Mouse (Mus musculus) heart, adult 2 months (tissue): ENCODE data around the gene Ahcyl2. TPM values are rescaled to one million over a fixed set of nuclear protein-coding genes. Genes with fewer than 3 reads are reported as not detected.

Experiments
- DNase-seq, 2 experiments: peaks; one replicate each; pipeline ENCODE4 v3.0.0; 2021
- H3K27ac ChIP-seq: fragments of 200-600 bp; 2 replicates; pipeline ENCODE4 v1.8.1; 2022
- H3K27me3 ChIP-seq: fragments of 200-500 bp; 2 replicates; pipeline ENCODE4 v1.6.1; 2012; ENCODE audit warnings: mild to moderate bottlenecking, low read length, inconsistent platforms, mixed read lengths; ENCODE audit not compliant: control insufficient read depth, insufficient read depth
- H3K36me3 ChIP-seq: fragments of 200-500 bp; 2 replicates; pipeline ENCODE4 v1.6.1; 2012; ENCODE audit warnings: low read length, inconsistent platforms; ENCODE audit not compliant: control insufficient read depth, insufficient read depth
- H3K4me1 ChIP-seq: fragments of 200-500 bp; 2 replicates; pipeline ENCODE4 v1.6.1; 2011; ENCODE audit warnings: low read length; ENCODE audit not compliant: control insufficient read depth, insufficient read depth
- H3K4me3 ChIP-seq: fragments of 200-600 bp; 2 replicates; pipeline ENCODE4 v1.8.1; 2022
- H3K79me2 ChIP-seq: fragments of 200-500 bp; replicated peaks from 2 replicates; pipeline ENCODE4 v1.6.1; 2012; ENCODE audit warnings: mild to moderate bottlenecking, inconsistent platforms, low read length, moderate library complexity, mixed read lengths; ENCODE audit not compliant: control insufficient read depth, insufficient read depth
- H3K9ac ChIP-seq: fragments of 200-500 bp; 2 replicates; pipeline ENCODE4 v1.6.1; 2012; ENCODE audit warnings: low read depth, mild to moderate bottlenecking, control low read depth, inconsistent platforms, low read length, mixed read lengths
- CTCF ChIP-seq: fragments of 200-600 bp; IDR thresholded peaks from 2 replicates; pipeline ENCODE4 v1.8.1; 2022; ENCODE audit warnings: antibody characterized with exemption, mild to moderate bottlenecking, moderate library complexity
- EP300 ChIP-seq: fragments of 200-500 bp; IDR thresholded peaks from 2 replicates; pipeline ENCODE4 v1.6.1; 2011; ENCODE audit warnings: low read depth, low read length, control low read depth; ENCODE audit not compliant: insufficient read depth
- POLR2A ChIP-seq: fragments of 200-500 bp; IDR thresholded peaks from 2 replicates; pipeline ENCODE4 v1.6.1; 2011; ENCODE audit warnings: mild to moderate bottlenecking, low read depth, low read length, control low read depth; ENCODE audit not compliant: insufficient read depth
- WGBS: fragments of 180-500 bp; shearing (Covaris S2); methylation state at CpG from one replicate; pipeline ENCODE4 v1.1.7; 2018; 5-methylcytosine and 5-hydroxymethylcytosine counted together
- intact Hi-C: fragments of 180-260 bp; cut with DNase I; formaldehyde crosslinking; loops from one replicate; pipeline ENCODE4 v1.15.1; 2025
- long read RNA-seq: library from polyadenylated mRNA; stranded (forward); transcript quantifications from one replicate; pipeline ENCODE4 v2.0.0, GENCODE M21; 2021
- polyA plus RNA-seq: library from polyadenylated mRNA; depleted of rRNA; stranded (reverse); fragments of >200 nt; gene quantifications from 2 replicates; pipeline ENCODE4 v1.2.3, GENCODE M21; 2012; rRNA removed
- total RNA-seq, 2 experiments: library from RNA; stranded (reverse); gene quantifications; 2 replicates each; pipeline ENCODE4 v1.2.3; 2021

The Ahcyl2 gene
- 10 to 100 TPM; 14.7 to 15.6 TPM for total RNA-seq
- 10.5 and 16.2 TPM in 2 replicates for polyA plus RNA-seq
- long read RNA-seq, full-length matches to known transcripts: 1 of 3 reads
- long read RNA-seq, partial matches to known transcripts: 1 of 3 reads
- long read RNA-seq, other reads (novel, unspliced or antisense): 1 of 3 reads

- H3K27me3 ChIP-seq: no peaks in the 10 kb centered on the region
- intact Hi-C loops: loop anchor here (2.0 to 10.0 kb wide), 2 partner anchors 277 to 311 kb away; partner anchors contain the start of gene Nrf1
- H3K79me2 ChIP-seq: no peaks in the 10 kb centered on the region
- no peaks in the 10 kb centered on the region for H3K36me3 ChIP-seq
- H3K27ac ChIP-seq: peak within 1 kb of the TSS; percentile 85
- peak within 1 kb of the TSS; percentile 75 for H3K9ac ChIP-seq
- peak within 1 kb of the TSS; percentile 95 for H3K4me3 ChIP-seq
- DNase-seq: peak; percentile 92 to 98
- H3K4me1 ChIP-seq: peaks cover 2% of the 10 kb centered on the region
- no peak for TF ChIP-seq CTCF
- peak; percentile 68 for TF ChIP-seq POLR2A
- WGBS: under 1% methylated on average over 57 of the region's 61 CpGs
Observed at GRCm38 (mm10) chr6:29767813-29768660, at the start of gene Ahcyl2. Ahcyl2 (plus strand) TSS chr6:29768011.

- TF ChIP-seq POLR2A (no peak), EP300 (no peak), CTCF (no peak)
- 10% methylated on average over 15 of the region's 15 CpGs for WGBS
- intact Hi-C loops: no loop called here
Observed at GRCm38 (mm10) chr6:29718894-29719329, 48.9 kb upstream of the Ahcyl2 start.

GRCm38 (mm10) chr6:29721890-29722289, 45.9 kb upstream of the Ahcyl2 start:
- Histone ChIP-seq H3K9ac (no peak overlapping the region), H3K36me3 (no peaks in the 10 kb centered on the region), H3K4me3 (no peak overlapping the region), H3K27me3 (no peaks in the 10 kb centered on the region), H3K4me1 (no peaks in the 10 kb centered on the region), H3K27ac (no peak overlapping the region), H3K79me2 (no peaks in the 10 kb centered on the region)
- no peak for DNase-seq
- TF ChIP-seq POLR2A: no peak
- TF ChIP-seq CTCF: no peak
- no peak for TF ChIP-seq EP300
- intact Hi-C loops: no loop called here
- 57% methylated on average over 2 of the region's 2 CpGs for WGBS

More at GRCm38 (mm10) chr6:29718894-29719329, 48.9 kb upstream of the Ahcyl2 start:
- no peak overlapping the region for H3K27ac ChIP-seq
- no peak overlapping the region for H3K9ac ChIP-seq
- peak overlapping the region; percentile 31 for H3K4me3 ChIP-seq
- peak; percentile 59 to 67 for DNase-seq
- no peaks in the 10 kb centered on the region for H3K27me3 ChIP-seq
- no peaks in the 10 kb centered on the region for H3K4me1 ChIP-seq
- H3K36me3 ChIP-seq: no peaks in the 10 kb centered on the region
- H3K79me2 ChIP-seq: no peaks in the 10 kb centered on the region

- TF ChIP-seq POLR2A (no peak), EP300 (no peak), CTCF (no peak)
- 51% methylated on average over 1 of the region's 1 CpGs for WGBS
- DNase-seq: no peak
Observed at GRCm38 (mm10) chr6:29726576-29727200, 41.1 kb upstream of the Ahcyl2 start.

GRCm38 (mm10) chr6:29728035-29728434, 39.8 kb upstream of the Ahcyl2 start:
- WGBS: 59% methylated on average over 3 of the region's 3 CpGs
- Histone ChIP-seq H3K27ac (no peak overlapping the region), H3K4me3 (no peak overlapping the region), H3K27me3 (no peaks in the 10 kb centered on the region), H3K36me3 (no peaks in the 10 kb centered on the region), H3K79me2 (no peaks in the 10 kb centered on the region), H3K9ac (no peak overlapping the region), H3K4me1 (no peaks in the 10 kb centered on the region)
- no peak for DNase-seq
- TF ChIP-seq EP300 (no peak), CTCF (no peak), POLR2A (no peak)
- intact Hi-C loops: no loop called here

More at GRCm38 (mm10) chr6:29726576-29727200, 41.1 kb upstream of the Ahcyl2 start:
- intact Hi-C loops: no loop called here
- Histone ChIP-seq H3K4me1 (no peaks in the 10 kb centered on the region), H3K9ac (no peak overlapping the region), H3K36me3 (no peaks in the 10 kb centered on the region), H3K4me3 (no peak overlapping the region), H3K27ac (no peak overlapping the region), H3K79me2 (no peaks in the 10 kb centered on the region), H3K27me3 (no peaks in the 10 kb centered on the region)

- WGBS: 42% methylated on average over 1 of the region's 1 CpGs
- TF ChIP-seq CTCF (no peak), POLR2A (no peak), EP300 (no peak)
- intact Hi-C loops: no loop called here
Observed at GRCm38 (mm10) chr6:29729491-29729890, 38.3 kb upstream of the Ahcyl2 start.

More at GRCm38 (mm10) chr6:29729491-29729890, 38.3 kb upstream of the Ahcyl2 start:
- Histone ChIP-seq H3K4me3 (no peak overlapping the region), H3K9ac (no peak overlapping the region), H3K79me2 (no peaks in the 10 kb centered on the region), H3K4me1 (no peaks in the 10 kb centered on the region), H3K27ac (no peak overlapping the region), H3K27me3 (no peaks in the 10 kb centered on the region), H3K36me3 (no peaks in the 10 kb centered on the region)
- no peak for DNase-seq
